Mouse (Mus musculus) heart, embryonic 16.5 days (tissue): ENCODE measurements around the gene Cobl. TPM values are rescaled to one million over a fixed set of nuclear protein-coding genes. Genes with fewer than 3 reads are reported as not detected.
A peak's percentile ranks its signal among the peaks of the same experiment; 100 is the strongest.

ENCODE experiments used
- ATAC-seq: fragments of 200-750 bp; cut with Nextera tagmentation; replicated peaks from 2 replicates; pipeline ENCODE4 v1.8.0; 2017; ENCODE audit warnings: moderate number of reproducible peaks; ENCODE audit not compliant: insufficient read depth, low FRiP score; ENCODE audit errors: extremely low read depth
- H3K27ac ChIP-seq: fragments of 300-500 bp; sonication (generic); 2 replicates; pipeline ENCODE4 v1.5.1; 2014; ENCODE audit warnings: mild to moderate bottlenecking, low read length, control low read depth, moderate library complexity
- H3K27me3 ChIP-seq: fragments of 300-500 bp; sonication (generic); 2 replicates; pipeline ENCODE4 v1.6.1; 2014; ENCODE audit warnings: low read length, mixed read lengths; ENCODE audit not compliant: control insufficient read depth, insufficient read depth
- H3K36me3 ChIP-seq: fragments of 300-500 bp; sonication (generic); 2 replicates; pipeline ENCODE4 v1.6.1; 2014; ENCODE audit not compliant: control insufficient read depth, insufficient read depth
- H3K4me1 ChIP-seq: fragments of 300-500 bp; sonication (generic); 2 replicates; pipeline ENCODE4 v1.6.1; 2014; ENCODE audit warnings: low read length, mixed read lengths; ENCODE audit not compliant: control insufficient read depth, insufficient read depth
- H3K4me2 ChIP-seq: fragments of 300-500 bp; sonication (generic); 2 replicates; pipeline ENCODE4 v1.6.1; 2014; ENCODE audit warnings: low read depth, mild to moderate bottlenecking, control low read depth, low read length
- H3K4me3 ChIP-seq: fragments of 300-500 bp; sonication (generic); 2 replicates; pipeline ENCODE4 v1.5.1; 2014; ENCODE audit warnings: mild to moderate bottlenecking, control low read depth, low read length
- H3K9ac ChIP-seq: fragments of 300-500 bp; sonication (generic); 2 replicates; pipeline ENCODE4 v1.6.1; 2014; ENCODE audit warnings: low read length, control low read depth
- H3K9me3 ChIP-seq: fragments of 300-500 bp; sonication (generic); replicated peaks from 2 replicates; pipeline ENCODE4 v1.6.1; 2016; ENCODE audit warnings: low read length; ENCODE audit not compliant: control insufficient read depth
- WGBS: fragments of 180-500 bp; shearing (Covaris S2); extraction: QIAGEN DNeasy Blood & Tissue Kit; methylation state at CpG from one replicate; pipeline ENCODE4 v1.1.7; 2014; 5-methylcytosine and 5-hydroxymethylcytosine counted together
- polyA plus RNA-seq: library from polyadenylated mRNA; unstranded; fragments of >200 nt; fragmentation: Nextera tagmentation; extraction: Ambion mirVana; gene quantifications from 2 replicates; pipeline ENCODE4 v1.2.1, GENCODE M21; 2015

Gene Cobl
- polyA plus RNA-seq, 1 experiment from 2014 or later, result 45.4 TPM

DNA sequence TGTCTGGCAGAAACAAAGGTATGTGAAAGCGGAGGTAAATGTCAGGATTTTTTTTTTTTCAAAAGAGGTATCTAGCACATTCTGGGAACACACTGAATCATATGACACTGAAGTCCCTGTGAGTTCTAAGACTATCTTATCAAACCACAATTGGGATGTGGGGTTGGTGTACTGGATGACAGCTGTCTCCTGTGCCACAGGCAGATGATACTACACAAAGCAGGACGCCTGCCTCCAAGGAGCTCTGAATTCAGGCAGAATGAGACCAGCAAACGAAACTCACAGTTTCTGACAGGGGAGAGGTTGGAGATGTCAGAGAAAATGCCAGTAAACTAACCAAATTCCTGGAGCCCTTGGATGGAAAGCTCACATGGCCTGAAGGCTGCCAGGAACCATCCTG, 5.9 kb downstream of the Cobl start:
- H3K27ac ChIP-seq, result no peak overlapping the region
- 56% methylated on average over 3 of the region's 3 CpGs for WGBS

DNA sequence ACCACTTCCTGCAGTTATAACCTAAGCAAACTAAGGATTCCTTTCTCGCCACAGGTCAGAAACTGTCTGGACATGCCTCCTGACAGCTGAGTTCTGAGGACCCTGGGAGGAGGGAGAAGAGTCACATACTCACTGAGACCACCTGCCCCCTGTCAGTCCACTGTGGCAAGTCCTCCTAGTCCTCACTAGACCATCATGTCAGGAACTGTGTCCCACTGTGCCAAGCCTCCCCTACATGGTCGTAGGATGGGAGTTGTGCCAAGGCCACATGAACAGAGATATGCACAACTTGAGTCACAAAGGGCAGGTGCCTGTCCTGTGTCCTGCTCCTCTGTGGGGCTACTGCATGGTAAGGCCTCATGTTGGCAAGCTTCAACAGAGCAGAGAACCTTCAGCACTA, 6.4 kb downstream of the Cobl start:
- peaks cover 15% of the 10 kb centered on the region for H3K4me1 ChIP-seq
- no peak overlapping the region for H3K9ac ChIP-seq
- no peaks in the 10 kb centered on the region for H3K27me3 ChIP-seq
- no peak overlapping the region for H3K4me2 ChIP-seq
- H3K4me3 ChIP-seq, result no peak overlapping the region
- H3K27ac ChIP-seq, result no peak overlapping the region
- no peaks in the 10 kb centered on the region for H3K9me3 ChIP-seq
- ATAC-seq, result peak; percentile 81
- H3K36me3 ChIP-seq, result no peaks in the 10 kb centered on the region
- WGBS, result 47% methylated on average over 2 of the region's 2 CpGs

More for the DNA sequence above, 5.9 kb downstream of the Cobl start:
- Histone ChIP-seq H3K9ac (no peak overlapping the region; the same call in 1 of the 2 replicates), H3K4me1 (peaks cover 17% of the 10 kb centered on the region), H3K9me3 (no peaks in the 10 kb centered on the region), H3K27me3 (peaks cover 3% of the 10 kb centered on the region; the same call in 1 of the 2 replicates), H3K4me2 (no peak overlapping the region), H3K36me3 (no peaks in the 10 kb centered on the region), H3K4me3 (no peak overlapping the region)
- no peak for ATAC-seq

DNA sequence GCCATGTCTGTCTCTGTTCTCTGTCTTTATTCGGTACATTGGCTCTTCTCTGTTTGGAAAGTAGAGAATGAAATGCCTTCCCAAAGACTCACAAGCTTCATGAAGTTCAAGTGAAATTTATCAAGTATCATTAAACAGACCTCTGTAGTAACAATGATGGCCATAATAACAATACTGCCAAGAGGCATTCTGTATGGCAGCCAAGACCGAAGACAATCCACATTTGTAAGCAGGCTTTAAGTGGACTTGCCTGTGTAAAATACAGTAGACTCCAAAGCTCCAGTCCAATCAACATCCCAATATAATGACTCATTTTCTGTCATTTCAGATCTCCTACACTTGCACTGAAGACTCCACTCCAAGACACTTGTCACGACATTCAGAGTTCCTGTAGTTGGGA, 16.7 kb downstream of the Cobl start:
- Histone ChIP-seq H3K27ac (no peak overlapping the region), H3K27me3 (no peaks in the 10 kb centered on the region), H3K9me3 (no peaks in the 10 kb centered on the region), H3K9ac (no peak overlapping the region), H3K36me3 (no peaks in the 10 kb centered on the region), H3K4me3 (no peak overlapping the region), H3K4me1 (no peaks in the 10 kb centered on the region), H3K4me2 (no peak overlapping the region)
- WGBS, result 82% methylated on average over 3 of the region's 3 CpGs
- ATAC-seq, result no peak

DNA sequence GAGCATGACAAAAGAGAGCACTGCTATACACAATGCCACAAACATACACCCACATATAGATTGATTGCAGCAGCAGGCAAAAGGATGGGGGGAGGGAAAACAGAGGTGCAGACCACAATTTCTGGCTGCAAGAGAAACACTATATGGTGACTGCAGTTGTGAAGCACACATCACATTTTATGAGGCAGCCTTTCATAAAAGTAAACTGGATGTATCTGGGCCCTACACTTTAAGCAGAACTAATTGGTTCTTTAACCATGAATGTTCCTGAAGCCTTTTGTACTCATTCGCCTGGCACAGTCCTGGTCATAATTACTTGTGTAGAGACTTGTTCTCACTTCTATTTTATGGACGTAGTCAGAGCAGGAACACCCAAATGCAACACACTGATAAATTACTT, 19.5 kb downstream of the Cobl start:
- Histone ChIP-seq H3K9ac (no peak overlapping the region), H3K4me2 (no peak overlapping the region), H3K27me3 (no peaks in the 10 kb centered on the region), H3K4me1 (no peaks in the 10 kb centered on the region), H3K27ac (no peak overlapping the region), H3K36me3 (no peaks in the 10 kb centered on the region), H3K9me3 (no peaks in the 10 kb centered on the region), H3K4me3 (no peak overlapping the region)
- no peak for ATAC-seq
- 90% methylated on average over 2 of the region's 2 CpGs for WGBS

DNA sequence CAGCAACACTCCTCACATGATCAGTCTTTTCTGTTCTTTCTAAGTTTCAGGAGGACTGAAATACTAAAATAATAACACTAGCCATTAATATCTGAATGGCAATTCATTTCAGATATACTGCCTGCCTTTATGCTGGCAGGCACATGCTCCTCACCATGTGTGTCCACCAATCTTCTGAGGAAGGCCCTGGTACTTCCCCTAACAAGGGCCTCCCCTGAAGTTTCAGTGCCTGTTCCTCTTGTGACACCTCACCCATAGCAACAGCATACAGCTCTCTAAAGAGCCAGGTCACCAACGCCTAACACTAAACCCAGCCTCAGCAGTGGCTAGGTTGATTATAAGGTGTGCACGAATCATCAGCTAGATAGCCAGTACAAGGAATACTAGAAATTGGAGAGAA, 20.5 kb downstream of the Cobl start:
- Histone ChIP-seq H3K4me2 (no peak overlapping the region), H3K36me3 (no peaks in the 10 kb centered on the region), H3K9me3 (no peaks in the 10 kb centered on the region), H3K4me3 (no peak overlapping the region), H3K27ac (no peak overlapping the region), H3K27me3 (no peaks in the 10 kb centered on the region), H3K9ac (no peak overlapping the region), H3K4me1 (no peaks in the 10 kb centered on the region)
- no peak for ATAC-seq
- 59% methylated on average over 2 of the region's 2 CpGs for WGBS

DNA sequence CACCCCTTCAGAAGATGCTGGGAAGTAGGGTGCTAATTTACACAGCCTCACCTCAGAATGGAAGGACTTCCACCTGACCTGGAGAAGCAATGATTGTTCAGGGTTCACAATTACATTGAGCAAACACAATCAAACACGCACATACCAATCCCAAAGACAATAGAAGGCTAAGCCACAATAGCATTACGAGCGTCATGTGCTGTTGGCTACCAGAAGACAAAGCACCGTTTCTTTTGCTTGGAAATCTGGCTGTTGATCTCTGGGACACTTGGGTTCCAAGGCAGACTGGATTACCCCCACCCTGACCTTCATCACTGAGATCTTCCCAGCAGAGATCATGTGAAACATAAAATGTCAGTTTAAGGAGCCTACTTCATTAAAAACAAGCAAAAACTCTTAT, 21.1 kb downstream of the Cobl start:
- no peak overlapping the region for H3K4me2 ChIP-seq
- 73% methylated on average over 4 of the region's 4 CpGs for WGBS
- no peaks in the 10 kb centered on the region for H3K36me3 ChIP-seq
- ATAC-seq, result no peak
- no peaks in the 10 kb centered on the region for H3K27me3 ChIP-seq
- H3K27ac ChIP-seq, result no peak overlapping the region
- H3K4me3 ChIP-seq, result no peak overlapping the region
- no peak overlapping the region for H3K9ac ChIP-seq
- no peaks in the 10 kb centered on the region for H3K4me1 ChIP-seq
- no peaks in the 10 kb centered on the region for H3K9me3 ChIP-seq

DNA sequence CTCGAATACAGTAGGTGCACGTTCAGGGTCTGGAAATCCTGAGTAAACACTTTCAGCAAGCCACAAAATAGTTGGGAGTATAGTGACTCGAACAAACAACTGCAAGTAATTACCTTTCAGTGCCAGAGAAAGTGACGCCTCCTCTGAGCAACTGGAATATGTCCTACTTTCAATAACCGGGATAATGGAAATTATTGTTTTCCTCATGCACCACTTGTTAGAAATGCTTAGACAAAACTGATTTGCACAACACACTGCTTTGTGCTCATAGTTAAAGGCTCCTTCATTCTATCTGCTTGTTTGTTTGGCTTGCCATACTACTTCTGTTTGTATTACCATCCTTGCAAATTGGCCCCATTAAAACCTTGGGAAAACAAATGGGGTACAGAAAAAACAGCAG, 21.6 kb downstream of the Cobl start:
- Histone ChIP-seq H3K4me2 (no peak overlapping the region), H3K4me3 (no peak overlapping the region), H3K9me3 (no peaks in the 10 kb centered on the region), H3K27me3 (no peaks in the 10 kb centered on the region), H3K27ac (no peak overlapping the region), H3K9ac (no peak overlapping the region), H3K4me1 (no peaks in the 10 kb centered on the region), H3K36me3 (no peaks in the 10 kb centered on the region)
- 78% methylated on average over 5 of the region's 5 CpGs for WGBS
- ATAC-seq, result no peak

DNA sequence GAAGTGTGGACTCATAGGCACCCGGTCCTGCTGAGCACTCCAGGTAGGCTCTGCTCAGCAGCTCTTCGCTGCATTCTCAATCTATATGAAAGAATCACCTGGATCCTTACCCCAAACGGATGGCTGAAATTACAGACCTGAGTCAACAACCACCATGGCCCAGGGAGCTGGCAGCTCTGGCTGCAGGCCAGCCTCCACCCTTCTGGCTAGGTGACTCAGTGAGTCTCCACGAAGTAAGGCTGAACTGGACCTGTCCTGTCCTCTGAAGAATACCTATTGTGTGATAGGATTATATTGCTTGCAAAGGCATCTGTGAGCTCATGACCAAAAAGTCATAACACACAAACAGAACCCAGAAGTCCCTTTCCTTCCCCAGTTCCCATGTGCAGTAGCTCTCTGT, 22.5 kb downstream of the Cobl start:
- H3K9me3 ChIP-seq, result no peaks in the 10 kb centered on the region
- H3K27ac ChIP-seq, result no peak overlapping the region
- no peak overlapping the region for H3K9ac ChIP-seq
- no peaks in the 10 kb centered on the region for H3K4me1 ChIP-seq
- H3K4me2 ChIP-seq, result no peak overlapping the region
- 76% methylated on average over 4 of the region's 4 CpGs for WGBS
- H3K36me3 ChIP-seq, result no peaks in the 10 kb centered on the region
- ATAC-seq, result no peak
- no peaks in the 10 kb centered on the region for H3K27me3 ChIP-seq
- no peak overlapping the region for H3K4me3 ChIP-seq

DNA sequence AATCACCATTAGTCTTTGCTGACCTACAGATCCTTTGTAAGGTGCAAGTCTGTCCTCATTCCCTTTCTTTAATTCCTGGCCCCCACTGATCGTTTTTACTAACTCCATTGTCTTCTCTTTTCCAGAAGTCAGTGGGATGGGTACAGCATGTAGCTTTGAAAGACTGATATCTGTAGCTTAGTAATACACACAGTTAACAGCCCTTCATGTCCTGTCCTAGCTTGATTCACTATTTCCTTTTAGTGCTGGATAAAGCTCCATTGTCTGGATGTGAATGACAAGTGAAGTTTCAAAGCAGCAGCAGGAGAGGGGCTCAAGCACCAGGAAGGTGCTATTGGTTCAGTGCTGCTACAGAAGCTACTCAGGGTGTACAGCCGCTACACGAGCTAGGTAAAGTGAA, 28.9 kb downstream of the Cobl start:
- WGBS, result 73% methylated on average over 3 of the region's 3 CpGs
- Histone ChIP-seq H3K36me3 (no peaks in the 10 kb centered on the region), H3K4me2 (no peak overlapping the region), H3K9me3 (no peaks in the 10 kb centered on the region), H3K4me1 (peaks cover 12% of the 10 kb centered on the region; the same call in 1 of the 2 replicates), H3K9ac (no peak overlapping the region), H3K4me3 (no peak overlapping the region), H3K27me3 (no peaks in the 10 kb centered on the region), H3K27ac (no peak overlapping the region)
- no peak for ATAC-seq

DNA sequence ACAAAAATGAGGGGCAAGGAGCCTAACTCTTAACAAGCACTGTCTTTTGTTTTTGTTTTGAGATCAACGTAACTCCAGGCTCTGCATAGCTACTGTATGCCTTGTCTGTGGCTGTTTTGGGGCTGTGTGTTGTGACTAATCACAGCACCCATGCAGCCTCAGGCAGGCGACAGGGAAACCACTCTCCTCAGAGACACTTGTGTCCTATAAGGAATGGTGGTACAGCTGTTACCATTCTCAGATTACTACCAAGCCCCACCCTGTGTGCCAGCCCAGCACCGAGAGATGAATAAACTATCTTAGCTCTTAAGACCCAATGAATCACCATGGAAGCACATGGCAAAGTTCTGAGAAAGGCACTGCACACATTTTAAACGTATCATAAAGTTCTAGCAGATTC, 29.7 kb downstream of the Cobl start:
- H3K4me3 ChIP-seq, result peak overlapping the region; percentile 19
- no peaks in the 10 kb centered on the region for H3K36me3 ChIP-seq
- peak overlapping the region; percentile 79 for H3K27ac ChIP-seq
- no peaks in the 10 kb centered on the region for H3K27me3 ChIP-seq
- no peaks in the 10 kb centered on the region for H3K9me3 ChIP-seq
- peak overlapping the region; percentile 52 for H3K9ac ChIP-seq
- WGBS, result 20% methylated on average over 4 of the region's 4 CpGs
- peak overlapping the region; percentile 50 for H3K4me2 ChIP-seq
- peak; percentile 63 for ATAC-seq
- peaks cover 18% of the 10 kb centered on the region for H3K4me1 ChIP-seq
